Mouse (Mus musculus) neural tube, embryonic 12.5 days (tissue): ENCODE results near the gene Mcam. TPM values are rescaled to one million over a fixed set of nuclear protein-coding genes. Genes with fewer than 3 reads are reported as not detected.
A peak's percentile ranks its signal among the peaks of the same experiment; 100 is the strongest.

Source experiments
- ATAC-seq: fragments of 200-750 bp; cut with Nextera tagmentation; 2 replicates; pipeline ENCODE4 v1.8.0; 2017; ENCODE audit warnings: low read depth, mild to moderate bottlenecking, moderate TSS enrichment, moderate library complexity; ENCODE audit not compliant: low FRiP score
- H3K27ac ChIP-seq: fragments of 300-500 bp; sonication (generic); 2 replicates; pipeline ENCODE4 v1.5.1; 2016
- H3K27me3 ChIP-seq: fragments of 300-500 bp; sonication (generic); replicated peaks from 2 replicates; pipeline ENCODE4 v1.6.1; 2016; ENCODE audit warnings: mild to moderate bottlenecking
- H3K36me3 ChIP-seq: fragments of 300-500 bp; sonication (generic); 2 replicates; pipeline ENCODE4 v1.6.1; 2016; ENCODE audit warnings: mild to moderate bottlenecking
- H3K4me1 ChIP-seq: fragments of 300-500 bp; sonication (generic); 2 replicates; pipeline ENCODE4 v1.6.1; 2016
- H3K4me2 ChIP-seq: fragments of 300-500 bp; sonication (generic); replicated peaks from 2 replicates; pipeline ENCODE4 v1.6.1; 2016; ENCODE audit warnings: mild to moderate bottlenecking
- H3K4me3 ChIP-seq: fragments of 300-500 bp; sonication (generic); 2 replicates; pipeline ENCODE4 v1.5.1; 2016
- H3K9ac ChIP-seq: fragments of 300-500 bp; sonication (generic); 2 replicates; pipeline ENCODE4 v1.6.1; 2016; ENCODE audit warnings: mild to moderate bottlenecking
- H3K9me3 ChIP-seq: fragments of 300-500 bp; sonication (generic); 2 replicates; pipeline ENCODE4 v1.6.1; 2016; ENCODE audit warnings: mild to moderate bottlenecking
- WGBS: fragments of 180-500 bp; shearing (Covaris S2); methylation state at CpG from one replicate; pipeline ENCODE4 v1.1.7; 2016; 5-methylcytosine and 5-hydroxymethylcytosine counted together
- polyA plus RNA-seq: library from polyadenylated mRNA; unstranded; fragments of >200 nt; fragmentation: Nextera tagmentation; extraction: Ambion mirVana; gene quantifications from 2 replicates; pipeline ENCODE4 v1.2.1, GENCODE M21; 2016

Gene Mcam
- polyA plus RNA-seq, 1 experiment from 2014 or later, result 19.4 TPM

GRCm38 (mm10) chr9:44113105-44113789 lies 21.0 kb upstream of the Mcam start, which contains the start of the genes Gm49380 and Rnf26:
TSS of gene Gm49380 (minus strand) at chr9:44113500.
TSS of gene Rnf26 (minus strand) at chr9:44113517.
- Histone ChIP-seq H3K4me3 (peak within 1 kb of the TSS; percentile 92), H3K27me3 (no peaks in the 10 kb centered on the region), H3K27ac (no peak within 1 kb of the TSS), H3K36me3 (peaks cover 5% of the 10 kb centered on the region; the same call in 1 of the 2 replicates), H3K4me1 (peaks cover 28% of the 10 kb centered on the region), H3K9me3 (no peaks in the 10 kb centered on the region), H3K4me2 (peak within 1 kb of the TSS; percentile 61), H3K9ac (peak within 1 kb of the TSS; percentile 86)
- peak; percentile 94 for ATAC-seq
- WGBS, result under 1% methylated on average over 48 of the region's 51 CpGs

DNA sequence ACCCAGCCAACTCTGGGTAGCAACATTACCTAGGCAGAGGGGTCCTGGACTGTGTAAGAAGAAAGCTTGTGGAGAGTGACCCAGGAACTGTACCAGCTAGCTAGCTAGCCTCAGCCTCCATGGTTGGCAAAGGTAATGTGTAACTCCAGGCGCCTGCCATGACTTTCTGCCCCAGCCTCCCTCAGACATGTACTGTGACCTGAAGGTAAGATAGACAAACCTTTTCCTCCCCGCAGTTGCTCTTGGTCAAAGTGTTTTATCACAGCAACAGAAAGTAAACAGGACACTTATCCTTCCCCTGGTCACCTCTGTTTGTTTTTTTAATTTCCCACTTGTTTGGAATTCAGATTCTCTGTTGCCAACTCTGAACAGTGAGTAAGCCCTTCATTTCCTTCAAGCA lies 19.8 kb upstream of the Mcam start:
- H3K36me3 ChIP-seq, result peaks cover 5% of the 10 kb centered on the region; the same call in 1 of the 2 replicates
- H3K27ac ChIP-seq, result no peak overlapping the region
- no peak overlapping the region for H3K4me3 ChIP-seq
- WGBS, result 86% methylated on average over 2 of the region's 2 CpGs
- no peaks in the 10 kb centered on the region for H3K9me3 ChIP-seq
- H3K9ac ChIP-seq, result no peak overlapping the region
- H3K4me1 ChIP-seq, result peaks cover 17% of the 10 kb centered on the region
- no peaks in the 10 kb centered on the region for H3K27me3 ChIP-seq
- no peak overlapping the region for H3K4me2 ChIP-seq
- ATAC-seq, result no peak

- no peak overlapping the region for H3K4me2 ChIP-seq
- H3K4me3 ChIP-seq, result no peak overlapping the region
- H3K9ac ChIP-seq, result no peak overlapping the region
- H3K4me1 ChIP-seq, result peaks cover 6% of the 10 kb centered on the region; the same call in 1 of the 2 replicates
- H3K36me3 ChIP-seq, result no peaks in the 10 kb centered on the region
- no peak overlapping the region for H3K27ac ChIP-seq
- no peaks in the 10 kb centered on the region for H3K9me3 ChIP-seq
- no peak for ATAC-seq
- H3K27me3 ChIP-seq, result no peaks in the 10 kb centered on the region
- WGBS, result 94% methylated on average over 9 of the region's 9 CpGs
Observed at GRCm38 (mm10) chr9:44115599-44115998, 18.7 kb upstream of the Mcam start.

- no peak overlapping the region for H3K4me2 ChIP-seq
- H3K4me1 ChIP-seq, result 0 out of 2 replicates have a peak, but pooled peaks cover 5% of the 10 kb centered on the region
- no peaks in the 10 kb centered on the region for H3K9me3 ChIP-seq
- H3K4me3 ChIP-seq, result no peak overlapping the region
- H3K27ac ChIP-seq, result no peak overlapping the region
- 85% methylated on average over 4 of the region's 4 CpGs for WGBS
- H3K27me3 ChIP-seq, result no peaks in the 10 kb centered on the region
- no peak for ATAC-seq
- no peaks in the 10 kb centered on the region for H3K36me3 ChIP-seq
- no peak overlapping the region for H3K9ac ChIP-seq
Observed at GRCm38 (mm10) chr9:44116182-44116581, 18.1 kb upstream of the Mcam start.

DNA sequence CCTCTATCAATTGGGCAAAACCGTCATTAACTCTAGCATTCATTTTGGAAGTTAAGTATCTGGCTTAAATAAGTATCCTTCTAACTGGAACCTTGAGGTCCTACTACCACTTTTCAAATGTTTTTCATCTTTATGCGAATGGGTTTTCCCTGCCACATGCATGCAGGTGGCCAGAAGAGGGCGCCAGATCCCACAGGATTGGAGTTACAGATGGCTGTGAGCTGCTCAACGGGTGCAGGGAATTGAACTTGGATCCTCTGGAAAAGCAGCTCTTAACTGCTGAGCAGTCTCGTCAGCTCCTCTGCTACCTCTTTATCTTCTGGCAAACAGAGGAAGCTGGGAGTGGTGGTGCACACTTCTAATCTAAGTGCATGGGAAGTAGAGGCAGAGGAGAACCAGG lies 15.3 kb upstream of the Mcam start:
- no peak overlapping the region for H3K9ac ChIP-seq
- WGBS, result 54% methylated on average over 5 of the region's 5 CpGs
- no peak for ATAC-seq

DNA sequence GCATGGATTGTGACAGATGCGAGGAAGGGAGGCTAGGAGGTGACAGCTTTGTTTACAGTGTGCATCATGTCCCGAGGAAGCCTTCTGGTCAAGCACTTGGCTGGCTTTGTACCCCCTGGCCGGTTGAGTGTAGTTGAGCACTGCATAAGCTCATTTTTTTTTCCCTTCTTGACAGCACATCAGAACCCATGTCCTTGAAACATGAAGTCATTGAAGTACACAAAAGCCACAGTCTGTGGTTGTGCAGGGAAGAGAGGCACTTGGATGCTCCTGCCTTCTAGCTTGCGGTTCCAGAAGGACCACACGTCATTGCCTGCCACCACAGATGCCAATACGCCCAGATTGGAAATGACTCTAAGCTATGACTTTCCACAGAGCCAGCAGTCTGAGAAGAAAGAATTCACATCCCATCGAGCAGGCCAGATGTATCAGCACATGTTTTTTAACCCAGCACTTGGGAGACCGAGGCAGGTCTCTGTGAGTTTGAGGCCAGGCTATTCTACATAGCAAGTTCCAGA lies 14.3 kb upstream of the Mcam start:
- Histone ChIP-seq H3K9ac (no peak overlapping the region), H3K27me3 (no peaks in the 10 kb centered on the region), H3K4me1 (no peaks in the 10 kb centered on the region), H3K4me3 (no peak overlapping the region), H3K27ac (no peak overlapping the region), H3K36me3 (no peaks in the 10 kb centered on the region), H3K9me3 (no peaks in the 10 kb centered on the region), H3K4me2 (no peak overlapping the region)
- no peak for ATAC-seq
- WGBS, result 81% methylated on average over 8 of the region's 8 CpGs

More for the DNA sequence above, 15.3 kb upstream of the Mcam start:
- no peak overlapping the region for H3K4me2 ChIP-seq
- H3K27me3 ChIP-seq, result no peaks in the 10 kb centered on the region
- H3K27ac ChIP-seq, result no peak overlapping the region
- no peak overlapping the region for H3K4me3 ChIP-seq
- no peaks in the 10 kb centered on the region for H3K4me1 ChIP-seq
- no peaks in the 10 kb centered on the region for H3K36me3 ChIP-seq
- H3K9me3 ChIP-seq, result no peaks in the 10 kb centered on the region

- Histone ChIP-seq H3K4me2 (no peak overlapping the region), H3K36me3 (no peaks in the 10 kb centered on the region), H3K4me3 (no peak overlapping the region), H3K4me1 (peaks cover 5% of the 10 kb centered on the region; the same call in 1 of the 2 replicates), H3K27me3 (no peaks in the 10 kb centered on the region), H3K9ac (no peak overlapping the region), H3K27ac (no peak overlapping the region), H3K9me3 (no peaks in the 10 kb centered on the region)
- WGBS, result 76% methylated on average over 6 of the region's 6 CpGs
- ATAC-seq, result no peak
Observed at GRCm38 (mm10) chr9:44124317-44124716, 10.0 kb upstream of the Mcam start.

- Histone ChIP-seq H3K36me3 (no peaks in the 10 kb centered on the region), H3K9me3 (no peaks in the 10 kb centered on the region), H3K4me2 (no peak overlapping the region), H3K4me3 (no peak overlapping the region), H3K27ac (no peak overlapping the region), H3K27me3 (no peaks in the 10 kb centered on the region), H3K4me1 (peaks cover 11% of the 10 kb centered on the region), H3K9ac (no peak overlapping the region)
- WGBS, result 54% methylated on average over 5 of the region's 5 CpGs
- ATAC-seq, result no peak
Observed at GRCm38 (mm10) chr9:44125026-44125425, 9.2 kb upstream of the Mcam start.

DNA sequence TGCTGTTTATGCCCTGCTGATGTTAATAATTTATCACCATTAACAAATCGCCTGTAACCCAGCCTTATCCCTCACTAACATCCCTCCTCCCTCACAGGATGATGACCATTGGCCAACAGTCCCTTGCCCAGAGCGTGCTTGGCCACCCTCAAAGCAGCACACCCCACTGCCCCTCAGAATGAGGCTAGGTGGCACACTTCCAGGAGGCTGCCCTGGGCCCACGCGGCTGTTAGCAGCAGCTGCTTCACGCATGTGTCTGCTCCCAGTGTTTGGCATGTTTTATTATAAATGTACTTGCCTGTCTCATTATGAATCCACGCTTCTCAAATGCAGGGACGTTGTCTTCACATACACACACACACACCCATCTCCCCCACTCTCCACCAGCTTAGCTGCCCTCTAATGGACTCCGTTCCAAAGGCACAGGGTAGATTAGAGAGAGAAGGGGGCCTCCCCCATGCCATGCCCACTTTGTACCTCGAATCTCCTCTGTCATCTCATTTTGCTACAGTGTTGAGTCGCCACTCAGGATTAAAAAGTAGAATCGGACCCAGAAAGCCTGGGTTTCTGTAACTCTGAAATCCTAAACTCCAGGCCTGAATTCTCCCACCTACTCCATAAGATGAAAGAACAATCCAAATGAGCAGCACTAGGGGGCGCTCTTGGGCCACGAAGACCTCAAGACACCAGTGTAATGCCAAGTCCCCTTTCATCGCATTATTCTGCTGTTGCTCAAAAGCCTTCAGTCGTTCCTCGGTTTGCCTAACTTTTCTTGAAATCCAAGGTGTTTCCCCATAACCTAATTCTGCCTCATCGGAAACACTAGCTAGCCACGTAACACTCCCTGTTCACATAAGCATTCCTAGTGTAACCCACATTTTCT lies 8.5 kb upstream of the Mcam start:
- Histone ChIP-seq H3K27me3 (peaks cover 2% of the 10 kb centered on the region; the same call in 1 of the 2 replicates), H3K27ac (no peak overlapping the region), H3K4me2 (peak overlapping the region; percentile 27; the same call in 1 of the 2 replicates), H3K9me3 (no peaks in the 10 kb centered on the region), H3K9ac (no peak overlapping the region), H3K4me3 (no peak overlapping the region), H3K36me3 (no peaks in the 10 kb centered on the region), H3K4me1 (peaks cover 19% of the 10 kb centered on the region)
- ATAC-seq, result no peak
- 37% methylated on average over 18 of the region's 18 CpGs for WGBS

DNA sequence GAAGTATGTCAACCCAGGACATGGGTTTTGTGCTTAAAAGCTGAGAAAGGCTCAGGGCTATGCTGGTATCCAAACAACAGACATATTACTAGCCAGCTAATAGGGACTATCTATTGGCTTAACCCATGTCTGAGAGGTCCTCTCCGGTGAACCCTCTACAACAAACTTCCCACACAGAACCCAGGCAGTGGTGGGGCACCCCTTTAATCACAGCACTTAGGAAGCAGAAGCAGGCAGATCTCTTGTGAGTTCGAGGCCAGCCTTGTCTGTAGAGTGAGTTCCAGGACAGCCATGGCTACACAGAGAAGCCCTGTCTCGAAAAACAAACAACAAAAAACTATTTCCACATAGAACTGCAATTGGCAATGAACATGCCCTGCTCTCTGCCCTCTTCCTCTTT lies 7.5 kb upstream of the Mcam start:
- no peaks in the 10 kb centered on the region for H3K36me3 ChIP-seq
- no peak for ATAC-seq
- no peaks in the 10 kb centered on the region for H3K9me3 ChIP-seq
- H3K4me2 ChIP-seq, result no peak overlapping the region
- no peak overlapping the region for H3K4me3 ChIP-seq
- peaks cover 26% of the 10 kb centered on the region for H3K4me1 ChIP-seq
- H3K27me3 ChIP-seq, result peaks cover 12% of the 10 kb centered on the region
- no peak overlapping the region for H3K9ac ChIP-seq
- 84% methylated on average over 3 of the region's 3 CpGs for WGBS
- no peak overlapping the region for H3K27ac ChIP-seq

- H3K9me3 ChIP-seq, result no peaks in the 10 kb centered on the region
- no peak overlapping the region for H3K27ac ChIP-seq
- H3K4me1 ChIP-seq, result peaks cover 26% of the 10 kb centered on the region
- no peak overlapping the region for H3K4me3 ChIP-seq
- no peak for ATAC-seq
- H3K9ac ChIP-seq, result no peak overlapping the region
- no peaks in the 10 kb centered on the region for H3K36me3 ChIP-seq
- H3K4me2 ChIP-seq, result no peak overlapping the region
- WGBS, result 59% methylated on average over 3 of the region's 3 CpGs
- H3K27me3 ChIP-seq, result peaks cover 17% of the 10 kb centered on the region
Observed at GRCm38 (mm10) chr9:44127351-44127801, 6.9 kb upstream of the Mcam start.

DNA sequence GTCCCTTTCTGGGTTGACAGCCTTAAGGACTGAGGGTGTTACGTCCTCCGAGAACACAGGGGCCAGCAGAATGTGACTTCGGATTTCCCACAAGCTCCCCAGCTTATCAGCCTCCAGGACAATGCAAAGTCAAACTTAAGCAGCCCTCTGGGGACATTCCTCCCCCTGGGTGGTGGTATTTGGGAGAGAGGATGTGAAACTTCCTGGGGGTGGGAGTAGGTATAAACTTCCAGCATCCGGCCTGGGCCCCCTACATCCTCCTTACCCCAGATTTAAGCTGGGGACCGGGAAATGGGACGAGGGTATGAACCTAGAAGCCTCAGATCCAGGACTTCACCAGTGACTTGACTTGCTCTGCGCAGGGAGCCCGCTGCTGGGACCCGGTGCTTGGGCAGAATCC lies 4.6 kb upstream of the Mcam start:
- Histone ChIP-seq H3K36me3 (no peaks in the 10 kb centered on the region), H3K9me3 (no peaks in the 10 kb centered on the region), H3K4me3 (peak overlapping the region; percentile 34), H3K4me2 (peak overlapping the region; percentile 75), H3K4me1 (peaks cover 42% of the 10 kb centered on the region), H3K27me3 (peaks cover 40% of the 10 kb centered on the region), H3K27ac (no peak overlapping the region), H3K9ac (peak overlapping the region; percentile 53)
- WGBS, result 10% methylated on average over 9 of the region's 9 CpGs
- no peak for ATAC-seq
